Mouse (Mus musculus): ENCODE measurements around the gene Arl6ip4.
A peak's percentile ranks its signal among the peaks of the same experiment; 100 is the strongest.

The Arl6ip4 gene

GRCm38 (mm10) chr5:124095077-124095581, 20.8 kb upstream of the Arl6ip4 start:
- DNase-seq (ENCODE audit: low spot score): no peak

GRCm38 (mm10) chr5:124095596-124096232, 20.2 kb upstream of the Arl6ip4 start, which contains the start of gene Abcb9:
TSS of gene Abcb9 (minus strand) at chr5:124095798.
- peak; percentile 99 for DNase-seq (ENCODE audit: low spot score)

GRCm38 (mm10) chr5:124098923-124099322, 17.0 kb upstream of the Arl6ip4 start:
- DNase-seq (ENCODE audit: low spot score): no peak

DNA sequence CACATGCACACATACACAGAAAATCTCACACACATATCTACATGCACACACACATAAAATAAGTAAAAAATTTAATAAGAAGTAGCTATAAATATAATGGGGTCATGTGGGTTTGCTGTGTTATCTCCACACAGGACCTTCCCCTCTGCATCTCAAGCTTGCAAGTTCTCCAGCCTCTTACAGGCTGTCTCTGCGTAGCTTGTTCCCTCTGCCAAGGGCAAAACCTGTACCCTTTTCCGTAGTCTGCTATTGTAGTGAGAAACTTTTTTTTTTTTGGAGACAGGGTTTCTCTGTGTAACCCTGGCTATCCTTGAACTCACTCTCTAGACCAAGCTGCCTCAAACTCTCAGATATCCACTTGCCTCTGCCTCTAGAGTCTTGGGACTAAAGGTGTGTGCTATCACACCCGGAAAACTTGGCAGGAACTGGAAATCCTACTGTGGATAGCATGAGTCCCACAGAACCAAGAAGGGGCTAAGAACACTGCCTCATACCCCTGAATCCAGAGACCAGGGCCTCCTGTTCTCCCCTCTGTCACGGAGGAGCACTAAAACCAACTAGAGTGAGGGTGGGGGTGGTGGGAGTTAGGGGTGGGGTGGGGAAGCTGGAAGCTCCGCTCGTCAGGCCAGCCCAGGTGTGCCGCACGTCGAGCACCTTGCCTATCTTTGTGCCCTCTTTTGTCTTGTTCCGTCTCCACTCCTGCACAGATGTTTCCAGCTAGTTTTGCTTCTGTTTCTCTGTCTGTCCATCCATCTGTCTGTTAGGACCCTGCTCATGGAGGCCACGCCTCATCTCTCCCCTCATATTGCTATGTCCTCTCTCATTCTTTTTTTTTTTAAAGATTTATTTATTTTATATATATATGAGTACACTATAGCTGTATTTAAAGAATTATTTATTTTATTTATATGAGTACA, 15.5 kb upstream of the Arl6ip4 start:
- no peak for DNase-seq (ENCODE audit: low spot score)

GRCm38 (mm10) chr5:124102326-124102725, 13.6 kb upstream of the Arl6ip4 start:
- no peak for DNase-seq (ENCODE audit: low spot score)

DNA sequence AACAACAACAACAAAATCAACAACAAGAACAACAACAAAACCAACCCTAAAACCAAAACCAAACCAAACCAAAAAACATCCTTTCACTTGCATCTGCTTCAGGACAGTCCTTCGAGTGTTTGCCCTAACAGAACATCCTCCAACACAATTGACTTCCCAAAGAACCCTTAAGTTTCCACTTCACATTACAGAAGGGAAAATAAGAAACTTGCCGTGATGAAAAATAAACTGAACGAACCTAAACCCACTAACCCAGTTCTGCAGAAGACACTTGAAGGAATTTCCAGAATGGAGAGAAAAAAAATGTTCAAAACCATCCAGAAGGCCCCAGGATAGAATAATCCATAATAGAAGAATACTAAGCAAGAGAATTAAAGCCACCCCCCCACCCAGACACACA, 12.9 kb upstream of the Arl6ip4 start:
- DNase-seq (ENCODE audit: low spot score): no peak

- no peak for DNase-seq (ENCODE audit: low spot score)
These were observed 12.3 kb upstream of the Arl6ip4 start for GRCm38 (mm10) chr5:124103552-124103951.

DNA sequence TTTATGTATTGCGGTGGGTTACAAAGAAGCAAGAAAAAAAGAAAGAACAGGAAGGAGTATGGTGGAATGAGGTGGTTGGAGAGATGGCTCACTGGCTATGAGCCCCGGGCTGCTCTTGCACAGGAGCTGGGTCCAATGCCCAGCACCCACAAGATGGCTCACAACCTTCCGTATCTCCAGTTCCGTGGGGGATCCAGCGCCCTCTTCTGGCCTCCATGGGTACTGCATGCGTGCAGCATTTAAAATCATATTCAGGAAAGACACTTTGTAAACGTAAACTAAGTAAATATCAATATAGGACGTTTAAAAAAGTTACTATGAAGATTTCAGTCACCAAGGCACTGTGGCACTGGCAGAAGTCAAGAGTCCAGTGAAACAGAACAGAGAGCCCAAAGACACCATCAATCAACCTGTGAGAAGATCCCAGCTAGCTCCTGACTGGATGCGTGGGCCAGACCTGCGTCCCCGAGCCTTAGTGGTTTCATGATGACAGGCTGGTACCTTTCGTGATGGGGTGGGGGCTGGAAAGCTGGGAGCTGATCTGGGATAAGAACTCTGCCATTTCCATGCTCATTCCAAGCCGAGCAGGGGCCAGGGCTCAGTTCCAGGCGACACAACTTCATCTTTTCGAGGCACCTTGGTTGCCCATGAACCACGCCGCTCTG, 4.7 kb upstream of the Arl6ip4 start:
- DNase-seq (ENCODE audit: low spot score): no peak

DNA sequence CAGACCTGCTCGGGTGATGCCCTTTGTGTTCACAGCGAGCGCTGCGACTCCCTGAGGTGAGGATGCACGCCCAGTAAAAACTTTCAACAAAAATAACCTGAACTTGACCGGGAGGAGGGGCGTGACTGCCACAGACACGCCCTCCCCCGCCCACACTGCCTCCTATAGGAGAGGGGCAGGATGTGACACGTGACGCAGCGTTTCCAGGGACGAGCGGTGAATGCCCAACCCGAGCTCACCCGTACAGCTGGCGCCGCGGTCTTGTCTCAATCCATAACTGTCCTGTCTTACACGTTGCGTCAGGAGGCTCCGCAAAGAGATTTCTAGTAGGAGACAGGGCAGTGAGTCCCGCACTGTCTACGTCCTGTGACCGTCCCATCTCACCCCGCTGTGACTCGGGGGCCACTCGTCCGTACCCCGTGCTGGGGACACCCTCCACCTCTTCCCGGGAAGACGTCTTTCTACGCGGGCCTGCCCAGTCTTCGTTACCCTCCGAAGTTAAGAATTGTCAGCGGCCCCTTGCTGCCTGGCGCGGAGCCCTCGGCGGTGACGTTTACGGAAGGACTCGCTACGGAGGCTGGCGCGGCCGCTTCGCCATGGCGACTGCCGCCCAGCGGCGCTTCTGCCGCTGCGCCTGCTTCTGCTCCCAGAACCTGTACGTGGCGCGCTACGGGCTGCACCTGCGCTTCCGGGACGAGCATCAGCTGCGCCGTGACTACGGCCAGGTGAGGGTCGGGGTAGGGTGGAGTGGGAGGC, 4.0 kb upstream of the Arl6ip4 start, which contains the start of gene Ogfod2:
Ogfod2 (plus strand) TSS at position 556 of the 756 bp plus-strand sequence.
- DNase-seq (ENCODE audit: low spot score): peak; percentile 94

DNA sequence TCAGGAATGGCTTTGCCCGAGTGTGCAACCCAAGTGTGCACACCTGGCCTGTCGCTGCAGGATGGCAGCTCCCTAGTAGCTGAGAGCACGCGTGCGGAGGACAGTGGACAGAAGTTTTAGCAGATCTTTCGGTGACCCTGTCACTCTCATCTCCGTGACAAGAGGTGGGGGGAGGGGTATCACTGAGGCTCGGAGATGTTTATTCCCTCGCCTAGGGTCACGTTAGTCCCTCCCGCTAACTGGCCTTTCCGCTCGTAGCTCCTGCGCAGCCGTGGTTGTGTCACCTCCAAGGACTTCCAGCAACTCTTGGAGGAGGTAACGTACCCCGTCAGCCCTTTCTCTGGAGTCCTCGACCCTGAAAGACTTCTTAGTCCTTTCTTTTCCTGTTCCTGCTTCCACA, 3.4 kb upstream of the Arl6ip4 start:
- DNase-seq (ENCODE audit: low spot score): no peak

DNA sequence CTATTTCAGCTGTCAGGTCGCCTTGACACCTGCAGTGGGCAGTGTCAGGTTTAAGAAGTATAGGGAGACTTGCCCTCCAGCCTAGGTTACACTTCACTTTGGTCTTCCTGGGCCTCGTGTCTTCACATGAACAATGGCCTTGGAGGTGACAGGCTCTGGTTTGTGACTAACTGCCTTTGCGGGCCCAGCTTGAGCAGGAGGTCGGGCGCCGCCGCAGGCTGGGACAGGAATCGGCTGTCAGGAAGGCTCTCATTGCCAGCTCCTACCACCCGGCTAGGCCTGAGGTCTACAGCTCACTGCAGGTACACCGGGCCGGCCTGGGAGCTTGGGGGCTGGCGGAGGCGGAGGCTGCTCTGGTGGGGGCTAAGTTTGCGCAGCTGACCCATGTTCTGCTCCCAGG, 2.9 kb upstream of the Arl6ip4 start:
- no peak for DNase-seq (ENCODE audit: low spot score)

DNA sequence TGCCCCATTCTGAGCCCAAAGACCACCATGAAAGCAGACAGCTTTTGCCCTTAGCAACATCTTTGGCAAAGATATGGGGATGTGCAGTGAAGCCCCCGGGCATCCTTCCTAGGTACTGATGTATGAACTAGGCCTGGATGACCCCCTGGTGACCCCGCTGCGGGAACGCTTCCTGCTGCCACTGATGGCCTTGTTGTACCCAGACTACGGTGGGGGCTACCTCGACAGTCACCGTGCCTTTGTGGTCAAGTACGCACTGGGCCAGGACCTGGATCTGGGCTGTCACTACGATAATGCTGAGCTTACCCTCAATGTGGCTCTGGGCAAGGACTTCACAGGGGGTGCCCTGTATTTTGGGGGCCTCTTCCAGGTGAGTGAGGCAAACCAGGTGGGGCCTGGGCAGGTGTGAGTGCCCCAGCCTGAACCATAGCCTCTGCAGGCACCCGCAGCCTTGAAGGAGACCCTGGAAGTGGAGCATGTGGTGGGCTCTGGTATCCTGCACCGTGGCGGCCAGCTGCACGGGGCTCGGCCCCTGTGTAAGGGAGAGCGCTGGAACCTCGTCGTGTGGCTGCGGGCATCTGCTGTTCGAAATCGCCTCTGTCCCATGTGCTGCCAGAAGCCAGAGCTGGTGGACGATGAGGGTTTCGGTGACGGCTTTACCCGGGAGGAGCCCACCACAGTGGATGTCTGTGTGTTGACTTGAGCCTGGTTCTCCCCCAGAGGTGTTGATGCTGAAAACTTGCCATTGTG, 1.4 kb upstream of the Arl6ip4 start:
- no peak for DNase-seq (ENCODE audit: low spot score)

DNA sequence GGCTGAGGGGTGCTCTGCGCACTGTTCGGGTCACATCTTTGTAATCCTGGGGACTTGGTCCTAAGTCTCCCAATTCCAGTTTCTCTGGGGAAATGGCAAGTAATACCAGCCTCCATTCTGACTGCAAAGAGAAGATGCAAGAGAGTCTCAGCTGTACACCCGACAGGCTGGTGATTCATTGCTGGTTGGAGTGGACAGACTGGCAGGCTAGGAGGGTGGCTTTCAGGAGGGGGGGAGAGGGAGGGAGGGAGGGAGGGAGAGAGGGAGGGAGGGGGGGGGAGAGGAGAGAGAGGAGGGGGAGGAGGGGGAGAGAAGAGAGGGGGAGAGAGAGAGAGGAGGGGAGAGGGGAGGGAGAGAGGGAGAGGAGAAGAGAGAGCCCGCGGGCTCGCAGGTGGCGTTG, 358 bp upstream of the Arl6ip4 start:
- DNase-seq (ENCODE audit: low spot score): no peak

- no peak for DNase-seq (ENCODE audit: low spot score)
These were observed 3.3 kb downstream of the Arl6ip4 start for GRCm38 (mm10) chr5:124119204-124119603.

GRCm38 (mm10) chr5:124122357-124122756, 6.5 kb downstream of the Arl6ip4 start:
- no peak for DNase-seq (ENCODE audit: low spot score)

- DNase-seq (ENCODE audit: low spot score): no peak
These were observed 9.2 kb downstream of the Arl6ip4 start for GRCm38 (mm10) chr5:124125093-124125492.

DNA sequence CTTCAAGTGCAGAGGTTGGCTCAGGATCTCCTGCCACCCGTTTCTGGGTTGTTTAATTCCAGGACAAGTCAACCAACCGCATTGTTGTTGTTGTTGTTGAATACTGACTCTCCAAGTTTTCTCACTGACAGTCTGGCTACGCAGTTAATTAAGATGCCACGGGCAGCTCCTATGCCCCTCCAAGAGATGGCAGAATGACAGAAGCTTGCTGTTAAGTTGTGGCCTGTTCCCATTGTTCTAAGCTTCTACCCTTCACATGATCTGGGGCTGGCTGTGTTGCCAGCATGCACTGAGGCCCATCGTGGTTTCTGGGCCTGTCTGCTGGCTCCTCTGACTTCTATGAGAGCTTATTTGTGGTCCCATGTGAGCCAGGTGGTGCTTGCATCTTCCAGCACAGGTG, 18.4 kb downstream of the Arl6ip4 start:
- no peak for DNase-seq (ENCODE audit: low spot score)

- no peak for DNase-seq (ENCODE audit: low spot score)
These were observed 22.2 kb downstream of the Arl6ip4 start for GRCm38 (mm10) chr5:124138066-124138465.

DNA sequence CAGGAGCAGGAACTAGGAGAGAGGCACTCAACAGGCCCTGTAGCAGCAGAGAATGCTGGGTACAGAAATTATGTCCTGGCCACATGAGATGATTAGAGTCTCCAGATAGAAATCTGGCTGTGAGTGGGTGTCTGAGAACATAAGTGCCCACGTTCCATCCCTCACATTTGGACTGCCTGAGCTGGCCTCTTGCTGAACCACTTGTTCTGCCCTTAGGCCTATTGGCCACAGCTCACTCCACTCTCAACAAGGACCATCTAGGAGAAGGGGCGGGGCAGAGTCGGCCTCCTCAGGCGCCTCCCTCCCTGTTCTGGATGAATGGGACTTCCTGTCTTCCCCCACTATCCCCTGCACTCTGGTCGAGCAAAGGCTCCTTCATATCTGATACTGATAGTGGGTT, 33.1 kb downstream of the Arl6ip4 start:
- no peak for DNase-seq (ENCODE audit: low spot score)

DNA sequence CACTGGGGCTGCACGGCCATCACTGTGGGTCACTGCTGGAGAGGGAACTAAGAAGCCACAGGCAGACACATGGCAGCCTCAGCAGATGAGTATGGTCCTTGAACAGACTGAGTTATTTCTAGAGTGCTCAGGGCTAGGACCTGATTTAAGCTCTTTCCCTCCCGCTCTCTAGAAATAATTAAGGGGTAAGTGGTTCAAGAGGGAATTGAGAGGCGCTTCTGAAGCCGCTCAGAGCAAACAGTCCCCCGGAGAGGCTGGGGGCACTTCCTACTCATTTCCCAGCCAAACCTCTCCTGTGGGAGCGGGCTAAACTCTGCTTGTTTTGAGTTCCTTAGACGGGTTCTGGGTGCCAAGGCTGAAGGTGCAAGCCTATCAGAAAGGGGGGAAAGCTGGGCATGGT, 35.0 kb downstream of the Arl6ip4 start:
- DNase-seq (ENCODE audit: low spot score): no peak

GRCm38 (mm10) chr5:124152734-124153133, 36.8 kb downstream of the Arl6ip4 start:
- no peak for DNase-seq (ENCODE audit: low spot score)

All from ovary, postnatal 14 days (tissue).